Mouse (Mus musculus) lung, postnatal 10 days (tissue): ENCODE measurements around the gene Bmt2.
A peak's percentile ranks its signal among the peaks of the same experiment; 100 is the strongest.

Experiments used
- DNase-seq: peaks from one replicate; pipeline ENCODE4 v3.0.0; 2021

Gene Bmt2

DNA sequence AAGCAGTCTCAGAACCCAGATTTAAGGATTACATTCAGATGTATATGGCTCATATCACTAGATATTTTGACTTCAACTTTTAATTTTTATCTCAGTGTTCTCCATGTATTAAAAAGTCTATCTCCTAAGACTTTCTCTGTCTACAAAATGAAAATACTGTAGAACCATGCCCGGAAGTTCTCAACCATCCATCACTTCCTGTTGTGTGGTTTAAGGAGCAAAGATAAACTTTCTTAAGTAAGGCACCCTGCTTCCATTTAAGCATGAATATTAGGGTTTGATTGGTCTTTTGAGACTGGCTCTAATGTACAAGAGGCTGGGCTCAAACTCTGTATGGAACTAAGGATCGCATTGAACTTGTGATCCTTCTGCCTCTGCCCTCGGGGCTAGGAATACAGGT is 63.2 kb downstream of the Bmt2 start:
- no peak for DNase-seq

DNA sequence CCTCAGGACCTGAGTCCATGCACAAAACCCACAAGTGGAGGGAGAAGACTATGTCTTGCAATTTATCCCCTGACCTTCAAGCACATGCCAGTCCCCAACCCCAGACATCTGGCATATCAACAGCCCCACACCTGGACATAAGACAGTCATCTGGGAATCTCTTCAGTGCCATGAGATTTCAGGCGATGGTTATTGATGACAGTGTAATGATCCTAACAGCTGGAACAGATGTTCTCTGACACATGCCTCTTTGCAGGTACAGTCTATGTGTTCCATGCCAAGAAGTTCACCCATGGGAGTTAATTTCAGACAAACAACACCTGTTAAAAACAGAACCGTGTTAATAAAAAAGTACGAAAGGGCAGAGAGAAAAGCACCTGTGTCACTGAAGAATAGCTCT is 64.1 kb downstream of the Bmt2 start:
- DNase-seq, result no peak

DNA sequence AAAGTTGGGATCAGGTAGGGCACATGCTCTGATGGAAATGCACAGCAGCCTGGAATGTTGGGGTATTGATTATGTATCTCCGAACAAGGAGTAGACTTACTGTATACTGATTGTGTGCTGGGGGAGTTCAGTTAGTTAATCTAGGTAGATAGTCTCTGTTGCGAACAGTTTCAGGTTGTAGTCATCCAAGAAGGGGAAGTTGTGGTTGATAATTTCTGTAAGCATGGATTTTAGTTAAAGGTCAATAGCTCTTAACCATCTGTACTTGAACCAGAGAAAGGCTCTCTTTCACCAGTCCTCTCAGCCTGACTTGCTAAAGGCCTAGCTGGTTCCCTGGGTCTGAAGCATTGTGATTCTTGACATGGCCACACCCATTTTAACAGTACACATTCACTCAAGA is 66.9 kb downstream of the Bmt2 start:
- DNase-seq, result no peak

DNA sequence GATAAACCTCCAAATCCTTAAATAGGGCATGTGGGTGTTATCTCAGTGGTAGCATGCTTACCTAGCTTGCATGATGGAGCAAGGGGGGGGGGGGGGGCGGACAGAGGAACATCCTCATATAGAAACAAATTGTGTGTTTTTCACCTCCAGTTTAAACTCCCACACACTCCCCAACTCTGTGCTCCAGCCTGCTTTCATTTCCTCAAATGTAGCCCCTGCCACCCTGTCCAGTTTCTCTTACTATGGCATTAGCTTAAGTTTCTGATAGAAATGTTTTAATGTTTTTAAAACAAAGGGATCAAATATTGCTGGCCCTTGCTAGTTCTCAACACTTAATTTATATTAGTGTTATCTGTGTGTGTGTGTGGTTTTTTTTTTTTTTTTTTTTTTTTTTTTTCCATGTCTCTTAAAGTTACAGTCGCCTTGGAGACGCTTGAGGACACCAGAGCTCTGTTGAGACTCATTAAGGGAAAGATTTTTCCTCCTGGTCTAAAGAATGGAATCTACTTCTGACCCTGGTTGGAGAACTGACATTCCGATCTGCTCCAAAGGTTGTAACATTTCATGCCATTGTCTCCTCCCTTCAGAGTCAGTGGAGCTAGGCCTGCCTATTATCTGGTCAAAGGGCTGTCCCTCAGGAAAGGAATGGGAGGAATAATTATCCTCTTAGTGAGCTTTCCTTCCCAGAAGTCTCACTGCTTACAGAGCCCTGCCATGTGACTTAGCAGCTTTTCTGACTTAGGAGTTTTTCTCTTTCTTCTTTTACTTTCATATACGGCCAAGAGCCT is 68.2 kb downstream of the Bmt2 start:
- DNase-seq, result no peak

DNA sequence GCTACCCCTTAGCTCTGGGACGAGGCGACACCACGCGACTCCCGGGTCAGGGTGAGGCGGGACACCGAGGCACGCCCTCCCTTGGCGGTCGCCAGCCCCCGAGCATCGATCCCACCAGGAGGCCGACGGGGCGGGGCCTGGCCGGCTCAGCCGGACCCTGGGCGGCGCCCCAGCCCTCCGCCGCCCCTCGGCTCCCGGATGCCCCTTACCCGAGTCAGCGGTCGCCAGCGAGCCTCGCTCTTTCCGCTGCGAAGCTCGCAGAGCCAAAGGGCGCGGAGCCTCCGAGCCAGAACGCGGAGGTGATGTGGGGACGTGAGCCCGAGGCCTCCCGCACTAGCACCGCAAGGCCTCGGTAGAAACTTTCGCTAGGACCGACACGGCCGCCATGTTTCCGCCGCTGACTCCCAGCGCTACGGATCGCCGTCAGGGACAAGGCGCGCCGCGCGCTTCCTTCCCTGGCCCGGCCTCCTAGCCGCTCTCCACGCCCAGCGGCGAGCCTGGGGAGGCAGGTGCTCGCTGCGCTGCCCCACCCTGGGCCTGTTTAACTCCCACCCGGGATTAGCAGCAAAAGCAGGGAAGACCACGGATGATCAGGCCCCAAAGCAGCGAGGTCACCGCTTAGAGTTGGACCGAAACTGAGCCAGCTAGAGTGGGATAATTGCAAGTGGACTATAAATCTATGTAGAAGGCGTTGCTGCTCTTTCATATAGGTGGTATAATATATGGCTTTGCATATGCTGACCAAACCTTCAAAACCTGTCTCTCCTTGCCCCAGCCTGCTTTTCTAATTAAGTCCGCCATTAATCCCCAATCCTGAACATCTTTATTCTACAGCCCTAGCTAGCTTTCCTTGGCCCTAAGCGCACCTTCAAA is 69.9 kb downstream of the Bmt2 start, which contains the start of gene Tmem168:
Gene Tmem168 (minus strand): TSS at position 480 of the 873 bp plus-strand sequence.
- DNase-seq, result peak; percentile 95

DNA sequence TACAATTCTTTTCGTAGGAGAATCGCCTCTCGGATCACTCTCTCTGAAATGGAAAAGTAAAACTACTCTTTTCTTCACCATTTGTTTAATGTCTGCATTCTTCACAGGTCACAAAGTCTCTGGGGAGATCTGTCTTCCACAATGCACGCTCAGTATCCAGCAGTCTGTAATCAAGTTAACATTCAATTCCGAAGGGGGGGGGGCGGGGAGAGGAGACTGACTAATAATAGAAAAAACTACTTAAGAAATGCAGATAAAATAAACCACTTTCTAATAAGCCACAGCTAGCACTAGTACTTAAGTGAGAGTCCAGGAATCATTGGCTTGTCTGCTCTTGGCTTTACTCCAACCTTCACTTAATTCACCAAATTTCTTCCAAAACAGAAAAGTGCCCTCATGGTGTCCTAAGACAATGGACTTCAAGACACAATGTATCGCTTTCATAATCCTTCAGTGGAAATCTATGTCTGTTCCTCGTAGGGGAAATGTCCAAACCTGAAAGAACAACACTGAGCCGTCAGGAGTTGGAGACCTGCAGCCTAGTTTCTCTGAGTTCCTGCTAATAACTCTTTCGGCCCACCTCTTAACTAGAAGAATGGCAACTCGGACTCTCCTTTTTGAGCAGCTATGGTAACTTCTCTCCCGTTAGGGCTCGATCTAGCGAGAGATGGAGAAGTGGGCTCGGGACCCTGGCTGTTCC is 70.7 kb downstream of the Bmt2 start:
- DNase-seq, result no peak

DNA sequence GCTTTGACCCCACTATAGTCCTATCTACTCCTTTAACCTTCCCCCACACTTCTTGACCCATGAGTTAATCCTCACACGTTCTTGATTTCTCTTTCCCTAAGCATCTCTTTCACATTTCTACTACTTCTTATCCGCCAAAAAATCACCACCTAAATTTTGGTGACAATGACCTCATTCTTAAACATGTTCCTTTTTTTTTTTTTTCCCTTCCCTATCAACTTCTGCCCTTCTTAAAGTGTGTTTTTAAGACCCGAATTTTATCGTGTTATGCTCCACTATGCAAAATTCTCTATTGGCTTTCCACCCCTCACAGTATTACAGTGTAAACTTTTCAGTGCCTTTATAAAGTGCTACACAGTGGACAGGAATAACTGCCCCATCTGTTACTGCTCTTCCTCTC is 71.4 kb downstream of the Bmt2 start:
- DNase-seq, result no peak

DNA sequence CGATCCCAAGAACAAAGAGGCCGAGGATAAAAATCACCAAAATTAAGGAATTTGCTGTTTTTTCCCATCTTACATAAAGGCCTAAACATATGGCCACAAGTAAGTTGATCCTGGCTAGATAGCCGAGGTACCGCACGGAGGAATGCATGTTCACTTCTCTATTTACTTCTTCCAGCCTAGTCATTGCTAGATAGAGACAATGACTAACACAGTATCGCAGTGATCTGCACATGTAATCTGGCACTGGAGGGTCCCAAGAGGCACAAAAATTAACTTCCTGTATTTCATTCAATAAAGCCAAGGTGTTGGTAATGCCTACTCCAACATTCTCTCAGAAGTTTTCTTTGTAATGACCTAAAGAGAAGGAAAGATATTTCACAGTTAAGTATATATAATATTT is 74.6 kb downstream of the Bmt2 start:
- DNase-seq, result no peak

DNA sequence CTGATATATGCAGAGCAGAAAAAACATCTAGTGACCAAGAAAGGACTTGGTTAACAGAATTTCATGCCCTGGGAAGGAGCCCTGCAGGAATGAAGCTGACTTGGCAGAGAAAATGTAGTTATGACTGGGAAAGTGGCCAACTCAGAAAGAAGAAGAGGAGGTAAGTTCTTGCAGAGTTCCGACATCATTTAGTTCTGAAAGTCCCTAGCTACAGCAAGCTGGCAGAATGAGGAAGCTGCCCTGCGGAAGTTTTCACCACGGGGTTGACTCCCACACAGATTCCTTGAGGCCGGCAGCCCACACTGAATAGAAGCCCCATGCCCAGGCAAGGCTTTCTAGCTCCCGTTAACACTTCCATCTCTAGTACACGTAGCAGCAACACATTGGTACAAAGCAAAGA is 76.2 kb downstream of the Bmt2 start:
- DNase-seq, result peak; percentile 32

DNA sequence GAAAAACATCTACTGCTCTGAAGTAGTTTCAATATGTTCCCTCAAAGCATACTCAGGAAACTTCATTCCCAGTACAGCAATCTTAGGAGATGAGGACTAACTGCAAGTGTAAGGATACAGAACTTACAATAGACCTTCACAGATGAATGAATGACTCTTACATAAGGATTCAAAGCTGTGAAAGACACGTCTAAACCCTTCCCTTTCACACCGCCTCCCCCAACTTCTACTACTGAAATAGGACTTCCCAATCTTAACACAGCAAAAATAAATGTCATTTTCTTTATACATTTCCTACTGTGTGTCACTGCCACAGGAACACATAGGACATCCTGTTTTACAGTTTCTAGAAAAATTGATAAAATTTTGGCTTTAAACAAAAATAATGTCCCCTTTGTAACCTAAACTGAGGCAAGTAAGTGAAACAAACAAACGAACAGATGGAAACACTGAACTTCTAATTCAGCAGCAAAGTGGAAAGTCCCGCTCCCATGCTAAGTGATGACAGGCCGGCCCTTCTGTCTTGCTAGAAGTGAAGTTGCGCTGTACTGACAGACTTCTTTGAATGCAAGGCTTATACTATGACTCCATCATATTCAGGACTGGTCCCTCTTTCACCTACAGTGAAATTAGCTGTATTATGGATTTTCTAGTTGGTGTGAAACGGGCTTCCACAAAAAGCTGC is 79.4 kb downstream of the Bmt2 start:
- DNase-seq, result no peak

DNA sequence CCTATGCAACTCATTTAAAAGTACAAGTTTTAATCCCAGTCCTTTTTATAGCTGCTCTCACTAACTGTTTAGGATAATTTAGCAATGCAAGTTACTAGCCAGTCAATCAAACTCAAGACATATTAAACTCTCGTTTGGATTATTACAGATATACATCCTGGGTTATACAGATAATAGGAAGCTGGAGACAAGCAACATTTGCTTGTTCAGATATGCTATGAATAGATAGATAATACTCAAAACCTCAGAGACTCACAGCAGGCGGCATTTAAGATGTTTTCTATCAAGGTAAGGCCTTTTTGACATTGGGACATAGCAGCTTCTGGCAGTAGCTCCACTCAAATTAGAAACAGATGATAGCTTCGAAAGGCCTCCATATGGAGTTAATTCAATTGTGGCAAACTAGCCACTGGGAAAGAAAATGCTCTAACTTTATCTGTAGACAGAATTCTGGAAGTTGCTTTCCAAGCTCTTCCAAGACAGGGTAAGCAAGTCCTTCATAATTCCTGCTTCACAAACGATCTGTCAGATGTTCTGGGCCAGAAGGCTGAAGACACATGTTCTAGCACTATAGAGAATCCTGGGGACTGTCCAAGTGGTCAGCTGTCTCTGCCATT is 84.9 kb downstream of the Bmt2 start:
- DNase-seq, result no peak

DNA sequence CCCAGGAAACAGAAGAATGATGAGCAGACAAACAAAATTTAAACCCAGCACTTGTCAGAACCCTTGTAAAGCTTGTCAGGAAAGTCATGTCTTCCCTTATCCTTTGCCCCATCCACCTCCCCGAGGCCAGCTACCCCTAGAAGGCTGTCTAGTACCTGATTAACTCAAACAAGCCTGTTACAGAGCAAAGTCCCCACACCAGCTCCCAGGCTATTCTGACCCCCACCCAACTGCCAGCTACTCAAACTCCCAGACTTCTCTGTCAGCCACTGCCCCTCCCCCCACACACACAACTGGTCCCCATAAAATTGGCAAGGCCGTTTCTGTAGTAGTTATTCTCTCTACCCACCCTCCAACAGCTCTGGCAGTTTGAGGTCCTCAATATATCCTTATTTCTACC is 91.2 kb downstream of the Bmt2 start:
- DNase-seq, result no peak

DNA sequence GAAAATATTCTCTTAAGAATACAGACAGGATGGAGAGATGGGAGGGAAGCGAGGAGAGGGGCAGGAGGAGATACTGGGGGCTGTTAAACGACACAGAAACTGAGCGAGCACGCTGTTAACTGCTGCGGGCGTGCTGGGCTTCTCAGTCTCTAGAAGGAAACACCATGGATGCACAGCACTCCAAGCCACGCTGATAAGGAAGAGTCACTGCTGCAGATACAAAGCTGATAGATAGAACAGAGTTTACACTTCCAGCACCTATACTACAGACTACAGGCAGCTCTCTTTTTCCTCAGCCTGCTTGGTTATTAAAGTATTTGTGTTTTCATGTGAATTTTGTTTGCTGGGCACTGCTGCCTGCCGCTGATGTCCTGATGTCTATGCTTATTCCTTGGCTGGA is 91.6 kb downstream of the Bmt2 start:
- no peak for DNase-seq

DNA sequence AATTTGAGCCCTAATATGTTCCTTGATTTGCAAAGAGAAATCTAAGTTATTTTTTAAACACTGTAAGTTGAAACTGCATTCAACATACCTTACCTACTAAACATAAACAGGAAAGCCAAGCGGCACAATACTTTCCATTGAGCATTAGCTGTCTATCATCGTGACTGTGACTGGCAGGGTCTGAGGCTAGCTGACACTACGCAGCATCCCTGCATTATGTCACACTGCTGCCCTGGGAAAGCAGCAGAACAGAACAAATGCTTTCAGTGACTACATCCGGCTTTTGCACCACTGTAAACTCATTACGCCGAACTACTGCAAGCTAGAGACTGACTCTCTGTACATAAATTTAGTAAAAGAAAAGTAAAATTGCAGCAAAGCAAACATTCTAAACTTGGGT is 93.0 kb downstream of the Bmt2 start:
- no peak for DNase-seq

DNA sequence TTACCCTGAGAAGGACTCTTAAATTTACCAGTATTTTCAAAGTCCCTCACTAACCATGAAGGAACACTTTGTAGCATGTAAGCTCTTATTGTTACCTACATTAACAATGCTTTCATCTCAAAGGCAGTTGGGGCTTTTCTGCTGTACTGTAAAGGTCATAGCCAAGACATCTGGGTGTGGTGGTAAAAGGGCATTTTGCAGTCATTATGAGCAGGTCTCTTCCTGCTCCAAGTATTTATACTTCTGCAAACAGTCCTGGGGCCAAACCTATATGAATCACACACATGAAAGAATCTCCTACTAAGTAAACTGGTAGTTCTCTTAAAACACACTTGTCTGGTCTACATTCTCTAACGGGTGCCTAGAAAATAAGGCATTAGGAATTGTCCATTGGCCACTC is 95.7 kb downstream of the Bmt2 start:
- no peak for DNase-seq
